1 mouse cellular context compared by ENCODE assay signal in the genomic region with DNA sequence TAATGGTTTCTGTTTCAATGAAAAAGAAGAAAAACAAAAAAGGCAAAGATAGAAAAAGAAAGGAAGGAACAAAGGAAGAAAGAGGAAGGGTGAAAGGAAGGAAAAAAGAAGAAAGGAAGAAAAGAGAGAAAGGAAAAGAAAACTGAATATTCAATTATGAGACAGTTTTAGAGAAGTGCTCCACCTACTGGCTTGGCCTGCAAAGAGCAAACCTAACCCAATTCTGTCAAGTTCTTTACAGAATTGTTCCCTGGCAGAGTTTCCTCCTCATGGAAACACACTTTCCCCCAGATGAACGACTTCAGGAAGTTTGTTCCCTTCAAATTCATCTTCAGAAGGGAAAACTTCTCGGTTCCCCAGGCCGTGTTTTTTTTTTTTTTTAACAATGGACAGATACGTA.
TF ChIP-seq lines count a peak whose summit lies in the region.

No protein-coding gene starts in this region.

TF ChIP-seq in MEL, 35 proteins besides CTCF, POLR2A, EP300 and RAD21:
- TF ChIP-seq MYC (IDR thresholded peaks at IDR 0.05; ENCODE audit: low read depth, low read length) (no peak), ZKSCAN1 (IDR thresholded peaks at IDR 0.05; ENCODE audit: low read depth, low read length) (no peak), ZMIZ1 (IDR thresholded peaks at IDR 0.05; ENCODE audit: low read depth, low read length) (no peak), MAFK (IDR thresholded peaks at IDR 0.05; ENCODE audit: borderline replicate concordance, low read depth, low read length) (no peak), CHD2 (IDR thresholded peaks at IDR 0.05; ENCODE audit: low read length) (no peak), BHLHE40 (IDR thresholded peaks at IDR 0.05; ENCODE audit: borderline replicate concordance, low read depth, low read length) (no peak), UBTF (IDR thresholded peaks at IDR 0.05; ENCODE audit: borderline replicate concordance, insufficient read depth, low read depth, low read length) (no peak), POLR2AphosphoS5 (IDR thresholded peaks at IDR 0.05; ENCODE audit: borderline replicate concordance, low read depth, low read length) (no peak), ZC3H11A (IDR thresholded peaks at IDR 0.05; ENCODE audit: low read depth, low read length) (no peak), USF2 (IDR thresholded peaks at IDR 0.05; ENCODE audit: borderline replicate concordance in 1 of 2, insufficient read depth in 1 of 2, low read depth in 1 of 2, low read length in 2 of 2) (no peak), USF1 (IDR thresholded peaks at IDR 0.05; ENCODE audit: low read depth, low read length) (no peak), ZNF384 (IDR thresholded peaks at IDR 0.05; ENCODE audit: low read depth, low read length) (no peak), MXI1 (IDR thresholded peaks at IDR 0.05; ENCODE audit: low read depth, low read length) (no peak), GABPA (IDR thresholded peaks at IDR 0.05; ENCODE audit: low read depth, low read length) (no peak)
